Mouse (Mus musculus) fibroblast of lung, adult 2 months (primary cell): Measurements from ENCODE around the gene Cdh4.

Experiments
- DNase-seq: peaks from one replicate; pipeline ENCODE4 v3.0.0-alpha.2; 2011; ENCODE audit warnings: low read depth

Gene Cdh4

DNA sequence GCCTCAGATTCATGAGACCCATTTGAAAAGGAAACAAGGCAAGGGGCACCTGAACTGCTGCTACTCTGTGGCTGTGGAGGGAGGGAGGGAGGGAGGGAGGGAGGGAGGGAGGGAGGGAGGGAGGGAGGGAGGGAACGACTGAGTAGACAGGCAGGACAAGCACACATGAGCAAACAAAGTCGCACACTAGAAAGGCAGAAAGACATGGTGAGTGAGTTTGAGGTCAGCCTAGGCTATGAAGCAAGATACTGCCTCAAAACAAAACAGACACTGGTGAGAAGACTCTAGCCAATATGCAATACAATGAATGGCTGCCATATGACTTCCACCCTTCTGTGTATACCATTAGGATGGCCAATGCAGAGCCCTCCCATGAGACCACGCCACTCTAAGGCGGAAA lies 502.8 kb downstream of the Cdh4 start:
- DNase-seq, result no peak

DNA sequence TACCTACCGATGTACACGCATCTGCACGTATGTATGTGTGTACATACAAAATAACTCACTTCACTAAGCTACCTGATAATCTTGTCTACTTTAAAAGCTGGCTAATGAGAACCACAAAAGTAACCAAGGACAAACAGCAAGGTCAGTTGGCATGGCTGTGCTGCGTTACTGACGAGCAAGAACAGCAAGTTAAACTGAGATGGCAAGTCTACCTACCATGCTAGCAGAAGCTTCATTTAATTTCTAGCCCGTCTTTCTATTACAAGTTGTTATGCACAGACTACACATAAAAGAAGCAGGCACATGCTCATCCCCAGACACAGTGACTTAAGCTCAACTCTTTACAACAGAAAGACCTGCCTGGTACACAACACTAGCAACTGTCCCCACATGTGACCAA lies 504.3 kb downstream of the Cdh4 start:
- DNase-seq, result no peak

DNA sequence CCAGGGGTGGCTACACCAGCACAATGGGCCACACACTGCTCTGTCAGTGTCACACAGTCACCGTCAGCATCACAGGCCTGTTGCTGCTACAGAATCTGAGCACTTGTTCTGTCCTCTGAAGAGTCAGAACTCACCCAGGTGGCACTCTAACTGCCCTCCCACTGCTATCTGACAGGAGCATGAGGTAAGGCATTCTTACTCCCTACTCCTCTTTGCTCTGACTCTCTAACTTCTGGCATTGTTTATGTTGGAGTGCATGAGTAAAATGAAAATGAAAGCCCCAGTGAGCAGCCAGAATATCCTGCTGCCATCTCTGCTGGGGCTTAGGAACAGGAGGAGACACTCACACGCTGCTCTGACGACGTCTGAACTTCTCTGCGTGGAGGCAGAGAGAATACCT lies 505.4 kb downstream of the Cdh4 start:
- DNase-seq, result no peak

DNA sequence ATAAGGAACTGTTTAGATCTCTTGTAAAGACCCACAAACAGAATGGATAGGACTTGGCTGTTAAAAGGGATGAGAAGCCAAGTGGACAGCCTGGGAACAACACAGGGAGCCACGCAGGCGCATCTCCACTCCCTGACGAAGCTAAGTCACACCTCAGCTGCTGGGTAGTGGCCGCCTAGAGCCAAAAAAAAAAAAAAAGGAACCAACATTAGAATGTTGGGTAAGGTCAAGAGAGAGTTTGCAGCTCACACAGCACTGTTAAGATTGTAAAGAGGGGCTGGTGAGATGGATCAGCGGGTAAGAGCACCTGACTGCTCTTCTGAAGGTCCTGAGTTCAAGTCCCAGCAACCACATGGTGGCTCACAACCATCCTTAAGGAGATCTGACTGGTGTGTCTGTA lies 506.6 kb downstream of the Cdh4 start:
- no peak for DNase-seq
